Mouse (Mus musculus) liver, embryonic 13.5 days (tissue): ENCODE results near the gene Anxa9. TPM values are rescaled to one million over a fixed set of nuclear protein-coding genes. Genes with fewer than 3 reads are reported as not detected.

Experiments
- ATAC-seq: fragments of 200-750 bp; cut with Nextera tagmentation; 2 replicates; pipeline ENCODE4 v1.8.0; 2017; ENCODE audit warnings: low read depth, mild to moderate bottlenecking, moderate number of reproducible peaks, moderate library complexity
- DNase-seq: peaks from one replicate; pipeline ENCODE4 v3.0.0; 2022
- H3K27ac ChIP-seq: fragments of 300-500 bp; sonication (generic); 2 replicates; pipeline ENCODE4 v1.5.1; 2015; ENCODE audit warnings: moderate library complexity, mild to moderate bottlenecking, inconsistent platforms
- H3K27me3 ChIP-seq: fragments of 300-500 bp; sonication (generic); 2 replicates; pipeline ENCODE4 v1.6.1; 2015; ENCODE audit warnings: mild to moderate bottlenecking, inconsistent platforms
- H3K36me3 ChIP-seq: fragments of 300-500 bp; sonication (generic); 2 replicates; pipeline ENCODE4 v1.6.1; 2015; ENCODE audit warnings: mild to moderate bottlenecking, inconsistent platforms
- H3K4me1 ChIP-seq: fragments of 300-500 bp; sonication (generic); replicated peaks from 2 replicates; pipeline ENCODE4 v1.6.1; 2015; ENCODE audit warnings: inconsistent platforms
- H3K4me2 ChIP-seq: fragments of 300-500 bp; sonication (generic); 2 replicates; pipeline ENCODE4 v1.6.1; 2015; ENCODE audit warnings: inconsistent platforms, mild to moderate bottlenecking, moderate library complexity
- H3K4me3 ChIP-seq: fragments of 300-500 bp; sonication (generic); replicated peaks from 2 replicates; pipeline ENCODE4 v1.5.1; 2015; ENCODE audit warnings: mild to moderate bottlenecking, inconsistent platforms
- H3K9ac ChIP-seq: fragments of 300-500 bp; sonication (generic); 2 replicates; pipeline ENCODE4 v1.6.1; 2015; ENCODE audit warnings: mild to moderate bottlenecking, inconsistent platforms
- H3K9me3 ChIP-seq: fragments of 300-500 bp; sonication (generic); replicated peaks from 2 replicates; pipeline ENCODE4 v1.6.1; 2016; ENCODE audit warnings: inconsistent platforms
- WGBS: fragments of 180-500 bp; shearing (Covaris S2); methylation state at CpG from one replicate; pipeline ENCODE4 v1.1.7; 2015; ENCODE audit not compliant: insufficient replicate concordance; 5-methylcytosine and 5-hydroxymethylcytosine counted together
- polyA plus RNA-seq: library from polyadenylated mRNA; unstranded; fragments of >200 nt; fragmentation: Nextera tagmentation; extraction: Ambion mirVana; gene quantifications from 2 replicates; pipeline ENCODE4 v1.2.1, GENCODE M21; 2015

Anxa9 gene
- polyA plus RNA-seq, 1 experiment from 2014 or later: 3.0 TPM

GRCm38 (mm10) chr3:95269789-95270188 is 37.2 kb downstream of the Anxa9 start:
- no peak for DNase-seq
- Histone ChIP-seq H3K9me3 (no peaks in the 10 kb centered on the region), H3K4me1 (peaks cover 21% of the 10 kb centered on the region), H3K4me2 (no peak overlapping the region), H3K27me3 (no peaks in the 10 kb centered on the region), H3K9ac (no peak overlapping the region), H3K4me3 (no peak overlapping the region), H3K36me3 (peaks cover 42% of the 10 kb centered on the region), H3K27ac (no peak overlapping the region)
- no peak for ATAC-seq
- 88% methylated on average over 5 of the region's 5 CpGs for WGBS

GRCm38 (mm10) chr3:95267855-95268254 is 39.1 kb downstream of the Anxa9 start:
- Histone ChIP-seq H3K9ac (no peak overlapping the region), H3K27me3 (no peaks in the 10 kb centered on the region), H3K27ac (no peak overlapping the region; the same call in 1 of the 2 replicates), H3K4me3 (no peak overlapping the region), H3K4me2 (no peak overlapping the region), H3K36me3 (peaks cover 54% of the 10 kb centered on the region), H3K4me1 (peaks cover 14% of the 10 kb centered on the region), H3K9me3 (no peaks in the 10 kb centered on the region)
- DNase-seq (no peak), ATAC-seq (no peak)

GRCm38 (mm10) chr3:95266052-95266451 is 40.9 kb downstream of the Anxa9 start:
- Histone ChIP-seq H3K27me3 (no peaks in the 10 kb centered on the region), H3K4me1 (peaks cover 14% of the 10 kb centered on the region), H3K27ac (no peak overlapping the region), H3K4me3 (no peak overlapping the region), H3K4me2 (no peak overlapping the region), H3K9me3 (no peaks in the 10 kb centered on the region), H3K36me3 (peaks cover 67% of the 10 kb centered on the region), H3K9ac (no peak overlapping the region)
- no peak for DNase-seq
- ATAC-seq: no peak
- 89% methylated on average over 3 of the region's 3 CpGs for WGBS

- DNase-seq (no peak), ATAC-seq (no peak)
- no peak overlapping the region for H3K27ac ChIP-seq
- no peak overlapping the region for H3K4me3 ChIP-seq
- 0 out of 2 replicates have a peak, but pooled peaks cover 11% of the 10 kb centered on the region for H3K4me1 ChIP-seq
- H3K36me3 ChIP-seq: peaks cover 76% of the 10 kb centered on the region
- no peak overlapping the region for H3K4me2 ChIP-seq
- no peaks in the 10 kb centered on the region for H3K27me3 ChIP-seq
- 76% methylated on average over 1 of the region's 1 CpGs for WGBS
- no peak overlapping the region for H3K9ac ChIP-seq
- no peaks in the 10 kb centered on the region for H3K9me3 ChIP-seq
Measured at GRCm38 (mm10) chr3:95264724-95265123, 42.3 kb downstream of the Anxa9 start.

DNA sequence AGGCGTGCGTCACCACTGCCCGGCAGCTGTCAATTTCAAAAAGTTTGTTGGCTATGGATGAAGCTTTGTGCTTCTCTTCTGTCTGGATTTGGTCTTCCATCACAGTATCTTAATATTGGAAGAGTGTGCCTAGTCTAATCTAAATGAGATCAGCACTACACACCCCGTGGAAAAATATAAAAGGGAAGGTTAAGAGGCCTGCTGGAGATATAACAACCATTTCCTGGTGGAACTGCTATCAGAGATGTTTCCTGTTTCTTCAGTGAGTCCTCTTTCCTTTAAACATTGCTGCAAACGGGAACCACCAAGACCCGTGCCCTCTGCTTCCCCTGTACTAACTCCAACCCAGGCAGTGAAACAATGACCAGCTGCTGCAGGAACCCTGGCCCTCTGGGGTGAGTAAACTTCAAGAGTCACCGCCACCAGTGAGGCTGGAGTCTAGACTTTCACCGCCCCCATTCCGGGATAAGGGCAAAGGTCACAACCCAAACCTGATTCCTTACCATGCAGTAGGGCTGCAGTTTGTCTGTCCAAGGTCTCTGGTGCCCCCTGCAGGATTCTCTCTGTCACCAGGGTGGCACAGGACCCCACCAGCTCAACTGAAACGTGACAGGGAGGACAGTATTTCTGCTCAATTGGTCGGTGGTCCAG is 43.8 kb downstream of the Anxa9 start:
- H3K4me2 ChIP-seq: no peak overlapping the region
- H3K36me3 ChIP-seq: peaks cover 72% of the 10 kb centered on the region
- ATAC-seq (peak; percentile 78), DNase-seq (peak; percentile 67)
- H3K9ac ChIP-seq: no peak overlapping the region
- 36% methylated on average over 11 of the region's 11 CpGs for WGBS
- 0 out of 2 replicates have a peak, but pooled peaks cover 11% of the 10 kb centered on the region for H3K4me1 ChIP-seq
- peak overlapping the region; percentile 63 for H3K27ac ChIP-seq
- no peak overlapping the region for H3K4me3 ChIP-seq
- H3K9me3 ChIP-seq: no peaks in the 10 kb centered on the region
- H3K27me3 ChIP-seq: no peaks in the 10 kb centered on the region

- H3K9me3 ChIP-seq: no peaks in the 10 kb centered on the region
- no peak overlapping the region for H3K9ac ChIP-seq
- no peak overlapping the region for H3K27ac ChIP-seq
- H3K4me2 ChIP-seq: no peak overlapping the region
- DNase-seq (no peak), ATAC-seq (no peak)
- H3K27me3 ChIP-seq: no peaks in the 10 kb centered on the region
- H3K4me1 ChIP-seq: 0 out of 2 replicates have a peak, but pooled peaks cover 8% of the 10 kb centered on the region
- 88% methylated on average over 4 of the region's 4 CpGs for WGBS
- H3K36me3 ChIP-seq: peaks cover 69% of the 10 kb centered on the region
- H3K4me3 ChIP-seq: no peak overlapping the region
Measured at GRCm38 (mm10) chr3:95261975-95262374, 45.0 kb downstream of the Anxa9 start.

GRCm38 (mm10) chr3:95256931-95257330 is 50.0 kb downstream of the Anxa9 start:
- ATAC-seq: no peak
- WGBS: 78% methylated on average over 5 of the region's 5 CpGs
- peaks cover 67% of the 10 kb centered on the region for H3K36me3 ChIP-seq

GRCm38 (mm10) chr3:95250783-95251424 is 56.1 kb downstream of the Anxa9 start, which contains the start of gene Bnipl:
TSS of gene Bnipl (minus strand) at chr3:95251193.
- WGBS: 46% methylated on average over 7 of the region's 7 CpGs
- ATAC-seq: no peak
- H3K4me2 ChIP-seq: no peak within 1 kb of the TSS
- no peaks in the 10 kb centered on the region for H3K27me3 ChIP-seq
- H3K9me3 ChIP-seq: no peaks in the 10 kb centered on the region
- peaks cover 23% of the 10 kb centered on the region for H3K36me3 ChIP-seq
- no peak within 1 kb of the TSS for H3K27ac ChIP-seq
- no peak within 1 kb of the TSS for H3K9ac ChIP-seq
- peaks cover 15% of the 10 kb centered on the region for H3K4me1 ChIP-seq
- no peak for DNase-seq
- no peak within 1 kb of the TSS for H3K4me3 ChIP-seq

More at GRCm38 (mm10) chr3:95256931-95257330, 50.0 kb downstream of the Anxa9 start:
- H3K4me3 ChIP-seq: no peak overlapping the region
- H3K9ac ChIP-seq: no peak overlapping the region
- H3K27ac ChIP-seq: no peak overlapping the region
- no peak overlapping the region for H3K4me2 ChIP-seq
- H3K9me3 ChIP-seq: no peaks in the 10 kb centered on the region
- H3K27me3 ChIP-seq: no peaks in the 10 kb centered on the region
- DNase-seq: no peak
- no peaks in the 10 kb centered on the region for H3K4me1 ChIP-seq

- H3K4me3 ChIP-seq: no peak overlapping the region
- ATAC-seq (no peak), DNase-seq (no peak)
- 72% methylated on average over 5 of the region's 5 CpGs for WGBS
- H3K36me3 ChIP-seq: peaks cover 17% of the 10 kb centered on the region
- no peak overlapping the region for H3K4me2 ChIP-seq
- H3K9ac ChIP-seq: no peak overlapping the region
- no peaks in the 10 kb centered on the region for H3K27me3 ChIP-seq
- H3K4me1 ChIP-seq: peaks cover 15% of the 10 kb centered on the region
- no peaks in the 10 kb centered on the region for H3K9me3 ChIP-seq
- no peak overlapping the region for H3K27ac ChIP-seq
Measured at GRCm38 (mm10) chr3:95250361-95250760, 56.6 kb downstream of the Anxa9 start.

DNA sequence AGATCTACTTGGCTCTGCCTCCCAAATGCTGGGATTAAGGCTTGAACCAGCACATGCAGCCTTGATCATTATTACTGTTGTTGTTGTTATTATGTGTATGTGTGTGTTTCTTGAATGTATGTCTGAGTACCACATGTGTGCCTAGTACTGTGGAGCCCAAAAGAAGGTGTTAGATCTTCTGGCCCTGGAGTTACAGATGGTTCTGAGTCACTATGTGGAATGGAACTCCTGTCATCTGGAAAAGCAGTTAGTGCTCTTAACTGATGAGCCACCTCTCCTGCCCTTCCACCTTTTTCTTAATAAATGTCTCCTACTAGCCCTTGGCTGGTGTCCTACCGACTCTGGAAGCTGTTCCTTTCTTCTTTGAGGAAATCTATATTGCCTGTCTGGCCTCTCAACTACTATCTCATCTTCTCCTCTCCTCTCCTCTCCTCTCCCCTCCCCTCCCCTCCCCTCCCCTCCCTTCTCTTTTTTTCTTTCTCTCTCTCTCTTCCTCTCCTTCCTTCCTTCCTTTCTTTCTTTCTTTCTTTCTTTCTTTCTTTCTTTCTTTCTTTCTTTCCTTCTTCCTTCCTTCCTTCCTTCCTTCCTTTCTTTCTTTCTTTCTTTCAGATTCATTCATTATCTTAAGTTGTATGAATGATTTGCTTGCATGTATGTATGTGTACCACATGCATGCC is 59.2 kb downstream of the Anxa9 start:
- Histone ChIP-seq H3K36me3 (peaks cover under 1% of the 10 kb centered on the region; the same call in 1 of the 2 replicates), H3K4me1 (peaks cover 15% of the 10 kb centered on the region), H3K27me3 (no peaks in the 10 kb centered on the region), H3K9me3 (no peaks in the 10 kb centered on the region), H3K4me2 (no peak overlapping the region), H3K4me3 (no peak overlapping the region), H3K27ac (no peak overlapping the region), H3K9ac (no peak overlapping the region)
- DNase-seq: no peak
- 50% methylated on average over 1 of the region's 1 CpGs for whole genome bisulfite sequencing
- no peak for ATAC-seq

- 62% methylated on average over 5 of the region's 5 CpGs for WGBS
- H3K4me3 ChIP-seq: no peak overlapping the region
- ATAC-seq (no peak), DNase-seq (no peak)
- H3K4me2 ChIP-seq: no peak overlapping the region
- peak overlapping the region; percentile 2 for H3K27ac ChIP-seq
- peaks cover 15% of the 10 kb centered on the region for H3K4me1 ChIP-seq
- no peak overlapping the region for H3K9ac ChIP-seq
- no peaks in the 10 kb centered on the region for H3K27me3 ChIP-seq
- no peaks in the 10 kb centered on the region for H3K36me3 ChIP-seq
- no peaks in the 10 kb centered on the region for H3K9me3 ChIP-seq
Measured at GRCm38 (mm10) chr3:95246465-95247231, 60.3 kb downstream of the Anxa9 start.
